Mouse (Mus musculus): ENCODE measurements around the gene 1110017D15Rik.

The 1110017D15Rik gene

GRCm38 (mm10) chr4:41507998-41508397 lies 9.1 kb downstream of the 1110017D15Rik start:
- DNase-seq = no peak

GRCm38 (mm10) chr4:41507326-41507924 lies 9.7 kb downstream of the 1110017D15Rik start:
- DNase-seq = no peak

- peak; percentile 87 to 88 for DNase-seq
Measured at GRCm38 (mm10) chr4:41506906-41507305, 10.2 kb downstream of the 1110017D15Rik start.

GRCm38 (mm10) chr4:41506156-41506555 lies 11.0 kb downstream of the 1110017D15Rik start:
- peak; percentile 74 to 84 for DNase-seq

- DNase-seq = peak in 1 of 2 experiments; percentile 46
Measured at GRCm38 (mm10) chr4:41505131-41505551, 12.0 kb downstream of the 1110017D15Rik start.

GRCm38 (mm10) chr4:41504325-41504724 lies 12.8 kb downstream of the 1110017D15Rik start:
- DNase-seq = no peak

GRCm38 (mm10) chr4:41502986-41503412 lies 14.1 kb downstream of the 1110017D15Rik start, which contains the start of gene AI464131:
TSS of gene AI464131 (minus strand) at chr4:41503076.
- DNase-seq = peak; percentile 97 to 99

- no peak for DNase-seq
Measured at GRCm38 (mm10) chr4:41502171-41502940, 14.8 kb downstream of the 1110017D15Rik start.

- DNase-seq = no peak
Measured at GRCm38 (mm10) chr4:41500787-41501186, 16.3 kb downstream of the 1110017D15Rik start.

- no peak for DNase-seq
Measured at GRCm38 (mm10) chr4:41499619-41500018, 17.5 kb downstream of the 1110017D15Rik start.

- peak; percentile 47 to 54 for DNase-seq
Measured at GRCm38 (mm10) chr4:41498921-41499391, 18.2 kb downstream of the 1110017D15Rik start.

- DNase-seq = no peak
Measured at GRCm38 (mm10) chr4:41497995-41498845, 18.9 kb downstream of the 1110017D15Rik start.

GRCm38 (mm10) chr4:41497579-41497978 lies 19.6 kb downstream of the 1110017D15Rik start:
- DNase-seq = peak; percentile 33 to 45

- no peak for DNase-seq
Measured at GRCm38 (mm10) chr4:41497046-41497445, 20.1 kb downstream of the 1110017D15Rik start.

- peak; percentile 52 to 66 for DNase-seq
Measured at GRCm38 (mm10) chr4:41495850-41496249, 21.3 kb downstream of the 1110017D15Rik start.

- no peak for DNase-seq
Measured at GRCm38 (mm10) chr4:41495076-41495475, 22.1 kb downstream of the 1110017D15Rik start.

GRCm38 (mm10) chr4:41494378-41494777 lies 22.8 kb downstream of the 1110017D15Rik start:
- DNase-seq = no peak

GRCm38 (mm10) chr4:41493464-41494116 lies 23.5 kb downstream of the 1110017D15Rik start:
- no peak for DNase-seq

- peak; percentile 71 to 75 for DNase-seq
Measured at GRCm38 (mm10) chr4:41492951-41493350, 24.2 kb downstream of the 1110017D15Rik start.

GRCm38 (mm10) chr4:41481601-41482017 lies 35.5 kb downstream of the 1110017D15Rik start:
- DNase-seq = peak in 1 of 2 experiments; percentile 26

- peak; percentile 58 to 60 for DNase-seq
Measured at GRCm38 (mm10) chr4:41480254-41480653, 36.9 kb downstream of the 1110017D15Rik start.

- DNase-seq = no peak
Measured at GRCm38 (mm10) chr4:41479456-41479804, 37.7 kb downstream of the 1110017D15Rik start.
